Mouse (Mus musculus): ENCODE data around the gene Slc39a5. TPM values are rescaled to one million over a fixed set of nuclear protein-coding genes. Genes with fewer than 3 reads are reported as not detected.

The Slc39a5 gene
- total and polyA plus RNA-seq, 3 experiments = not detected

DNA sequence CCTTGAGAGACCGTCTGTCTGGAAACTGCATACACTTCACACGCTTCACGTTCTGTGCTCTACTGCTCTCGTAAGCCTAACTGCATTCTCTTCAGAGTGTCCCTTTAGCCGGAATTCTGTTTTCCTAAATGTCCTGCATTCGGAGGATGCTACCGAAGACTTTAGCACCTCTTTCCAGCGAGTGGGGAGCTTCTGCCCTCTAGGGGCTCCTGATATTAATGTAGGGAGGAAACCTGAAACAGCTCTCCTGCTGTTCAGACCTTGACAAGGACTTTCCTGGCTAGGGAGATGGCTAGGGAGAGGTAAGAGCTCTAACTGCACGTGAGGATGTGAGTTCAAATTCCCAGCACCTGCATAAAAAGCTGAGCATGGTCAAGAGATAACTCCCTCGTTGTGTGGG is 39.4 kb upstream of the Slc39a5 start:
- Histone ChIP-seq H3K79me2 (ENCODE audit: control insufficient read depth, insufficient read depth, low read length, poor library complexity) (no peaks in the 10 kb centered on the region), H3K27me3 (ENCODE audit: control insufficient read depth in 1 of 2, insufficient read depth in 2 of 2, low read length in 2 of 2) (no peaks in the 10 kb centered on the region), H3K9ac (ENCODE audit: control insufficient read depth, low read depth, low read length, poor library complexity, severe bottlenecking) (no peak overlapping the region), H3K27ac (ENCODE audit: control insufficient read depth, low read depth, low read length) (no peak overlapping the region), H3K4me1 (ENCODE audit: control insufficient read depth in 1 of 2, insufficient read depth in 2 of 2, low read length in 2 of 2) (peaks cover 5 to 12% of the 10 kb centered on the region in 2 experiments), H3K4me3 (ENCODE audit: control insufficient read depth in 1 of 2, insufficient read depth in 1 of 2, low read depth in 2 of 2, low read length in 2 of 2) (no peak overlapping the region), H3K9me3 (replicated peaks; ENCODE audit: insufficient read depth, low read length) (no peaks in the 10 kb centered on the region), H3K36me3 (ENCODE audit: control insufficient read depth in 1 of 2, insufficient read depth in 2 of 2, low read length in 2 of 2) (peaks cover 5 to 10% of the 10 kb centered on the region in 2 experiments)
- peak; percentile 21 to 56 (median 39); a peak in 5 of 6 replicates for TF ChIP-seq CTCF (IDR thresholded peaks at IDR 0.05 in 2 of 3, conservative IDR thresholded peaks at IDR 0.05 in 1 of 3; ENCODE audit: control insufficient read depth in 1 of 3, insufficient read depth in 1 of 3, low read depth in 2 of 3, low read length in 3 of 3, poor library complexity in 1 of 3, severe bottlenecking in 1 of 3)
- no peak for TF ChIP-seq HCFC1 (IDR thresholded peaks at IDR 0.05; ENCODE audit: low read depth, low read length)
- peak; percentile 38 for TF ChIP-seq SMC3 (IDR thresholded peaks at IDR 0.05; ENCODE audit: low read depth, low read length)
- TF ChIP-seq RAD21 (IDR thresholded peaks at IDR 0.05; ENCODE audit: low read depth, low read length) = peak; percentile 49
- DNase-seq (ENCODE audit: low read depth, low spot score) = peak; percentile 25

DNA sequence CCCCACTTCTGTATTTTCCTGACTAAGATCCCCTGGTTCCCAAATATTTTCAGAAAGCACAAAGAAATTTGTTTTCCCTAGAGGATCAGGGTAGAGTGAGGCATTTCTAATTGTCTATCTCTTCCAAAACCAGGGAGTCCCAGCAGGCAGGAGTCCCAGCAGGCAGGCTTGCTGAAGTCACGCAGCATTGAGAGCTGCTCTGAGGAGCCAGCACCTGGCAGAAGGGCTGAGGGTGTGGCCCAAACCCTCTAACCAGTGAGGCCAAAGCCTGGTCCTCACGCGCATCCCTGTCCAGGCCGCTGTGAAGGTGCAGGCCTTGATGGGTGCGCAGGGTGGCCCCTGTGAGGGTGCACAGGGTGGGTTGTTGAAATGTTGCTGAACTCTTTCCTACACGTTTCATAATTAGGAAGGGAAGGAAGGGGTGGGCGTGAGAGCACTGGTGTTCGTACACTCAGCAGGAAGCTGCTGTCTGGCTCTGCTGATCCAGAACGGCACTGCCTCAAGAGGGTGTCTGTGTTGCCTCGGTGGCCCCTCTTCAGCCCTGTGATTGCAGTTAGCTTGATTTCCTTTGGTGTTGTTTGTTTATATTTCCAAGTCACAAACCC is 37.7 kb upstream of the Slc39a5 start:
- TF ChIP-seq ZNF384 (IDR thresholded peaks at IDR 0.05; ENCODE audit: low read depth, low read length) (no peak), TAL1 (IDR thresholded peaks at IDR 0.05; ENCODE audit: low read length) (no peak), BHLHE40 (IDR thresholded peaks at IDR 0.05; ENCODE audit: borderline replicate concordance, low read depth, low read length) (no peak), MEF2A (IDR thresholded peaks at IDR 0.05; ENCODE audit: extremely low read depth, insufficient replicate concordance, low read depth, low read length, poor library complexity, severe bottlenecking) (no peak), RCOR1 (IDR thresholded peaks at IDR 0.05; ENCODE audit: low read depth, low read length) (no peak), ETS1 (IDR thresholded peaks at IDR 0.05; ENCODE audit: low read depth, low read length) (no peak), MAX (IDR thresholded peaks at IDR 0.05; ENCODE audit: low read length) (no peak), NELFE (IDR thresholded peaks at IDR 0.05; ENCODE audit: low read depth, low read length) (no peak)
- Histone ChIP-seq H3K4me1 (ENCODE audit: control insufficient read depth in 1 of 2, insufficient read depth in 2 of 2, low read length in 2 of 2) (no peaks in the 10 kb centered on the region), H3K27me3 (ENCODE audit: control insufficient read depth in 1 of 2, insufficient read depth in 2 of 2, low read length in 2 of 2) (no peaks in the 10 kb centered on the region), H3K36me3 (ENCODE audit: control insufficient read depth in 1 of 2, insufficient read depth in 2 of 2, low read length in 2 of 2) (peaks cover 0 to 10% of the 10 kb centered on the region in 2 experiments; a peak in 2 of 4 replicates), H3K79me2 (ENCODE audit: control insufficient read depth, insufficient read depth, low read length, poor library complexity) (no peaks in the 10 kb centered on the region), H3K9me3 (replicated peaks; ENCODE audit: insufficient read depth, low read length) (no peaks in the 10 kb centered on the region), H3K9ac (ENCODE audit: control insufficient read depth, low read depth, low read length, poor library complexity, severe bottlenecking) (no peak overlapping the region), H3K27ac (ENCODE audit: control insufficient read depth, low read depth, low read length) (no peak overlapping the region), H3K4me3 (ENCODE audit: control insufficient read depth in 1 of 2, insufficient read depth in 1 of 2, low read depth in 2 of 2, low read length in 2 of 2) (no peak overlapping the region)
- no peak for DNase-seq (ENCODE audit: low read depth, low spot score)

DNA sequence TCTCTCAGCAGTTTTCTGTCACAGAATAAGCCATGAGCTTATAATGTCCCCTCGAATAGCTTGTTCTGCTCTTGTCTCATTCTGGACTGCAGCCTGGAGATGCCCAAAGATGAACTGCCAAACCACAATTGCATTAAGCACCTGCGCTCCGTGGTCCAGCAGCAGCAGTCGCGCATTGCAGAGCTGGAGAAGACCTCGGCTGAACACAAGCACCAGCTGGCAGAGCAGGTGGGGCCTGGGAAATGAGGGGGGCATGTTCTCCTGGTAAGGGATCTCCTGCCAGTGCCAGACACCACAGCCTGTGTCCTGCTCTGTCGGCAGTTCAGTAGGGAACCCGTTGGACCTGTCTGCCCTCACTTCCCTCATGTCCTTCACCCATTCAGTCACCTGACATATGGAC is 35.3 kb upstream of the Slc39a5 start:
- H3K4me3 ChIP-seq (ENCODE audit: control insufficient read depth in 1 of 2, insufficient read depth in 1 of 2, low read depth in 2 of 2, low read length in 2 of 2) = no peak overlapping the region
- H3K27me3 ChIP-seq (ENCODE audit: control insufficient read depth in 1 of 2, insufficient read depth in 2 of 2, low read length in 2 of 2) = no peaks in the 10 kb centered on the region
- H3K27ac ChIP-seq (ENCODE audit: control insufficient read depth, low read depth, low read length) = no peak overlapping the region
- H3K36me3 ChIP-seq (ENCODE audit: control insufficient read depth in 1 of 2, insufficient read depth in 2 of 2, low read length in 2 of 2) = peaks cover 0 to 17% of the 10 kb centered on the region in 2 experiments; a peak in 2 of 4 replicates
- H3K9me3 ChIP-seq (replicated peaks; ENCODE audit: insufficient read depth, low read length) = no peaks in the 10 kb centered on the region
- DNase-seq (ENCODE audit: low read depth, low spot score) = no peak
- TF ChIP-seq ZNF384 (IDR thresholded peaks at IDR 0.05; ENCODE audit: low read depth, low read length) (no peak), MAX (IDR thresholded peaks at IDR 0.05; ENCODE audit: low read length) (no peak), CHD2 (IDR thresholded peaks at IDR 0.05; ENCODE audit: low read length) (no peak)
- H3K9ac ChIP-seq (ENCODE audit: control insufficient read depth, low read depth, low read length, poor library complexity, severe bottlenecking) = no peak overlapping the region
- no peaks in the 10 kb centered on the region for H3K79me2 ChIP-seq (ENCODE audit: control insufficient read depth, insufficient read depth, low read length, poor library complexity)
- H3K4me1 ChIP-seq (ENCODE audit: control insufficient read depth in 1 of 2, insufficient read depth in 2 of 2, low read length in 2 of 2) = no peaks in the 10 kb centered on the region
